14 mouse cellular contexts compared by ENCODE assay signal in genomic region chr8:91613603-91614002, GRCm38 (mm10).
A peak's percentile ranks its signal among the peaks of the same experiment; 100 is the strongest.
DNase-seq lines count a peak whose midpoint lies in the region; ATAC-seq and TF ChIP-seq lines count a peak whose summit lies in the region.
"Had no signal": no experiment of that assay in that cellular context is flagged by ENCODE, and none has a peak within 500 bp of the region (broad histone marks: within the 10 kb centered on the region; RNA-seq: fewer than 3 reads in every experiment).

No protein-coding gene starts in this region.

- no peak for ATAC-seq in hindbrain, postnatal 0 days
- ATAC-seq in lung, embryonic 16.5 days (ENCODE audit: low read depth) = peak; percentile 47; the same call in 1 of the 2 replicates
- peak; percentile 74; the same call in 1 of the 2 replicates for ATAC-seq in embryonic facial prominence, embryonic 12.5 days (ENCODE audit: insufficient number of reproducible peaks, insufficient read depth, low FRiP score, low TSS enrichment)
- ATAC-seq in megakaryocyte progenitor cell, adult 5-6 weeks (replicated peaks; ENCODE audit: poor library complexity) = peak; percentile 42; the same call in 1 of the 2 replicates
- ATAC-seq: forebrain, embryonic 13.5 days had no signal

- H3K4me3 ChIP-seq in hindbrain, embryonic 10.5 days = no peak overlapping the region
- H3K4me3 ChIP-seq in hindbrain, postnatal 0 days (ENCODE audit: low read length) = no peak overlapping the region
- H3K4me3 ChIP-seq in lung, embryonic 16.5 days (ENCODE audit: low read length) = no peak overlapping the region
- H3K4me3 ChIP-seq in embryonic facial prominence, embryonic 12.5 days = no peak overlapping the region
- H3K4me3 ChIP-seq: forebrain, embryonic 13.5 days; liver, embryonic 15.5 days had no signal

- no peaks in the 10 kb centered on the region for H3K9me3 ChIP-seq in hindbrain, embryonic 10.5 days
- no peaks in the 10 kb centered on the region for H3K9me3 ChIP-seq in hindbrain, postnatal 0 days (ENCODE audit: low read length)
- H3K9me3 ChIP-seq in lung, embryonic 16.5 days (ENCODE audit: control insufficient read depth, low read length) = no peaks in the 10 kb centered on the region
- no peaks in the 10 kb centered on the region for H3K9me3 ChIP-seq in embryonic facial prominence, embryonic 12.5 days
- H3K9me3 ChIP-seq: forebrain, embryonic 13.5 days; liver, embryonic 15.5 days had no signal

- no peak for TF ChIP-seq CTCF in hindbrain, postnatal 0 days (IDR thresholded peaks at IDR 0.05; ENCODE audit: low read depth)

- 13% methylated on average over 9 of the region's 9 CpGs for WGBS in hindbrain, embryonic 10.5 days
- WGBS in hindbrain, postnatal 0 days = 55% methylated on average over 9 of the region's 9 CpGs
- WGBS in lung, embryonic 16.5 days = 48% methylated on average over 9 of the region's 9 CpGs
- 11% methylated on average over 9 of the region's 9 CpGs for WGBS in embryonic facial prominence, embryonic 12.5 days

- no peaks in the 10 kb centered on the region for H3K36me3 ChIP-seq in hindbrain, embryonic 10.5 days
- H3K36me3 ChIP-seq in hindbrain, postnatal 0 days (ENCODE audit: insufficient read depth, low read length) = no peaks in the 10 kb centered on the region
- H3K36me3 ChIP-seq in lung, embryonic 16.5 days (ENCODE audit: control insufficient read depth, insufficient read depth, low read length) = no peaks in the 10 kb centered on the region
- no peaks in the 10 kb centered on the region for H3K36me3 ChIP-seq in embryonic facial prominence, embryonic 12.5 days
- H3K36me3 ChIP-seq: liver, embryonic 15.5 days had no signal

- peak overlapping the region; percentile 75 for H3K27ac ChIP-seq in hindbrain, embryonic 10.5 days
- H3K27ac ChIP-seq in hindbrain, postnatal 0 days = no peak overlapping the region
- no peak overlapping the region for H3K27ac ChIP-seq in lung, embryonic 16.5 days (ENCODE audit: low read length)
- peak overlapping the region; percentile 12; the same call in 1 of the 2 replicates for H3K27ac ChIP-seq in embryonic facial prominence, embryonic 12.5 days
- H3K27ac ChIP-seq: forebrain, embryonic 13.5 days; liver, embryonic 15.5 days had no signal

- H3K27me3 ChIP-seq in hindbrain, embryonic 10.5 days (ENCODE audit: insufficient read depth, poor library complexity, severe bottlenecking) = peaks cover 2% of the 10 kb centered on the region; the same call in 1 of the 2 replicates
- 0 out of 2 replicates have a peak, but pooled peaks cover 3% of the 10 kb centered on the region for H3K27me3 ChIP-seq in hindbrain, postnatal 0 days (ENCODE audit: insufficient read depth, low read length)
- H3K27me3 ChIP-seq in lung, embryonic 16.5 days (ENCODE audit: control insufficient read depth, insufficient read depth, low read depth, low read length) = no peaks in the 10 kb centered on the region
- H3K27me3 ChIP-seq in embryonic facial prominence, embryonic 12.5 days = 0 out of 2 replicates have a peak, but pooled peaks cover 5% of the 10 kb centered on the region
- H3K27me3 ChIP-seq: liver, embryonic 15.5 days had no signal

- no peak overlapping the region for H3K4me2 ChIP-seq in hindbrain, postnatal 0 days (ENCODE audit: low read depth, low read length)
- H3K4me2 ChIP-seq in lung, embryonic 16.5 days (ENCODE audit: low read depth, low read length) = no peak overlapping the region
- H3K4me2 ChIP-seq in embryonic facial prominence, embryonic 12.5 days (replicated peaks) = no peak overlapping the region
- H3K4me2 ChIP-seq: forebrain, embryonic 13.5 days; heart, embryonic 11.5 days; liver, embryonic 15.5 days had no signal

- peaks cover 78% of the 10 kb centered on the region for H3K4me1 ChIP-seq in hindbrain, embryonic 10.5 days (replicated peaks)
- H3K4me1 ChIP-seq in hindbrain, postnatal 0 days (ENCODE audit: insufficient read depth, low read length) = peaks cover 12% of the 10 kb centered on the region
- peaks cover 7% of the 10 kb centered on the region for H3K4me1 ChIP-seq in lung, embryonic 16.5 days (replicated peaks; ENCODE audit: control insufficient read depth, insufficient read depth, low read length)
- peaks cover 74% of the 10 kb centered on the region for H3K4me1 ChIP-seq in embryonic facial prominence, embryonic 12.5 days
- H3K4me1 ChIP-seq: liver, embryonic 15.5 days had no signal

- DNase-seq in hindbrain, embryonic 10.5 days (ENCODE audit: low spot score) = peak; percentile 53
- no peak for DNase-seq in hindbrain, postnatal 0 days (ENCODE audit: low spot score)
- DNase-seq in lung, postnatal 36 days = no peak
- DNase-seq in adrenal gland, adult 18-20 months (ENCODE audit: low spot score in 2 of 2) = no peak
- DNase-seq in cerebellum, postnatal 25 days = no peak
- DNase-seq: adrenal gland, postnatal 10 days; right cerebral cortex, postnatal 14 days; thymus, adult 2 months had no signal

- no peak overlapping the region for H3K9ac ChIP-seq in hindbrain, postnatal 0 days (replicated peaks; ENCODE audit: low read length)
- H3K9ac ChIP-seq in lung, embryonic 16.5 days (ENCODE audit: low read length) = no peak overlapping the region
- H3K9ac ChIP-seq in embryonic facial prominence, embryonic 12.5 days = no peak overlapping the region
- H3K9ac ChIP-seq: liver, embryonic 15.5 days had no signal

Comparison
In these comparisons a context has a peak if more than half of its experiments do, and no peak if none do; other contexts are left out.
1. H3K27ac ChIP-seq: peak in hindbrain, embryonic 10.5 days (single experiment) and embryonic facial prominence, embryonic 12.5 days (single experiment); none in hindbrain, postnatal 0 days (single experiment) and lung, embryonic 16.5 days (single experiment).